Mouse (Mus musculus) kidney, adult 18-20 months (tissue): ENCODE data around the gene Lrrc18.

Source experiments
- DNase-seq: peaks from one replicate; pipeline ENCODE4 v3.0.0; 2021

The Lrrc18 gene

GRCm38 (mm10) chr14:33058881-33059660 is 67.9 kb downstream of the Lrrc18 start:
- no peak for DNase-seq

- no peak for DNase-seq
These were observed 71.8 kb downstream of the Lrrc18 start for GRCm38 (mm10) chr14:33062996-33063395.
